Comparison of ENCODE assay signal across 11 mouse cellular contexts in genomic region chr1:76535522-76535956, GRCm38 (mm10).
A peak's percentile ranks its signal among the peaks of the same experiment; 100 is the strongest.
DNase-seq lines count a peak whose midpoint lies in the region; ATAC-seq and TF ChIP-seq lines count a peak whose summit lies in the region.
"Had no signal": no experiment of that assay in that cellular context is flagged by ENCODE, and none has a peak within 500 bp of the region (broad histone marks: within the 10 kb centered on the region; RNA-seq: fewer than 3 reads in every experiment).

No protein-coding gene starts in this region.

- H3K4me1 ChIP-seq in neural tube, embryonic 15.5 days: no peaks in the 10 kb centered on the region
- no peaks in the 10 kb centered on the region for H3K4me1 ChIP-seq in forebrain, postnatal 0 days (ENCODE audit: insufficient read depth)
- peaks cover 4% of the 10 kb centered on the region; the same call in 1 of the 2 replicates for H3K4me1 ChIP-seq in neural tube, embryonic 11.5 days (ENCODE audit: control insufficient read depth, insufficient read depth, low read length)
- H3K4me1 ChIP-seq: heart, embryonic 10.5 days had no signal

- TF ChIP-seq CTCF in forebrain, postnatal 0 days (IDR thresholded peaks at IDR 0.05; ENCODE audit: low read depth): no peak

- no peak overlapping the region for H3K9ac ChIP-seq in neural tube, embryonic 15.5 days (replicated peaks)
- no peak overlapping the region for H3K9ac ChIP-seq in forebrain, postnatal 0 days
- no peak overlapping the region for H3K9ac ChIP-seq in neural tube, embryonic 11.5 days (ENCODE audit: low read length)
- H3K9ac ChIP-seq: limb, embryonic 15.5 days had no signal

- H3K4me3 ChIP-seq in neural tube, embryonic 15.5 days (replicated peaks): no peak overlapping the region
- H3K4me3 ChIP-seq in forebrain, postnatal 0 days (ENCODE audit: low read depth, low read length): no peak overlapping the region
- no peak overlapping the region for H3K4me3 ChIP-seq in neural tube, embryonic 11.5 days (ENCODE audit: low read depth, low read length)
- H3K4me3 ChIP-seq: heart, embryonic 10.5 days; limb, embryonic 15.5 days had no signal

- no peaks in the 10 kb centered on the region for H3K36me3 ChIP-seq in neural tube, embryonic 15.5 days
- no peaks in the 10 kb centered on the region for H3K36me3 ChIP-seq in forebrain, postnatal 0 days (ENCODE audit: insufficient read depth)
- no peaks in the 10 kb centered on the region for H3K36me3 ChIP-seq in neural tube, embryonic 11.5 days (ENCODE audit: control insufficient read depth, insufficient read depth, low read length)
- H3K36me3 ChIP-seq: G1E; heart, embryonic 10.5 days; limb, embryonic 15.5 days had no signal

- WGBS in neural tube, embryonic 15.5 days: 32% methylated on average over 4 of the region's 4 CpGs
- 28% methylated on average over 4 of the region's 4 CpGs for WGBS in forebrain, postnatal 0 days
- WGBS in neural tube, embryonic 11.5 days: 38% methylated on average over 4 of the region's 4 CpGs

- no peaks in the 10 kb centered on the region for H3K9me3 ChIP-seq in neural tube, embryonic 15.5 days (replicated peaks)
- H3K9me3 ChIP-seq in forebrain, postnatal 0 days (ENCODE audit: low read length): no peaks in the 10 kb centered on the region
- H3K9me3 ChIP-seq in neural tube, embryonic 11.5 days (ENCODE audit: control insufficient read depth, low read length): no peaks in the 10 kb centered on the region
- H3K9me3 ChIP-seq: heart, embryonic 10.5 days; limb, embryonic 15.5 days had no signal

- H3K27me3 ChIP-seq in neural tube, embryonic 15.5 days (replicated peaks): no peaks in the 10 kb centered on the region
- H3K27me3 ChIP-seq in forebrain, postnatal 0 days (ENCODE audit: insufficient read depth, low read length): no peaks in the 10 kb centered on the region
- no peaks in the 10 kb centered on the region for H3K27me3 ChIP-seq in neural tube, embryonic 11.5 days (ENCODE audit: control insufficient read depth, insufficient read depth, low read length)
- H3K27me3 ChIP-seq: limb, embryonic 15.5 days had no signal

- no peak for DNase-seq in cerebellum, postnatal 36 days
- peak; percentile 23 for DNase-seq in neural tube, embryonic 10.5 days (ENCODE audit: extremely low spot score, low spot score)
- DNase-seq in forebrain, postnatal 0 days: no peak
- peak; percentile 14 for DNase-seq in neural tube, embryonic 11.5 days (ENCODE audit: low spot score)
- no peak for DNase-seq in layer of hippocampus, adult 11-12 months (ENCODE audit: low spot score)
- no peak for DNase-seq in frontal cortex, postnatal 36 days (ENCODE audit: low spot score in 2 of 2)

- H3K4me2 ChIP-seq in neural tube, embryonic 15.5 days: no peak overlapping the region
- H3K4me2 ChIP-seq in forebrain, postnatal 0 days (ENCODE audit: low read depth): no peak overlapping the region
- H3K4me2 ChIP-seq in neural tube, embryonic 11.5 days (ENCODE audit: low read depth): no peak overlapping the region
- H3K4me2 ChIP-seq: limb, embryonic 15.5 days had no signal

- ATAC-seq in cerebellum, adult (ENCODE audit: insufficient number of reproducible peaks, low FRiP score, low TSS enrichment): 0 out of 2 replicates have a peak, but pooled peaks have one; percentile 26
- no peak for ATAC-seq in neural tube, embryonic 15.5 days (ENCODE audit: low FRiP score)
- ATAC-seq in forebrain, postnatal 0 days: peak; percentile 32
- ATAC-seq in neural tube, embryonic 11.5 days (ENCODE audit: insufficient read depth, low FRiP score, low TSS enrichment): peak; percentile 60; the same call in 1 of the 2 replicates

- no peak overlapping the region for H3K27ac ChIP-seq in neural tube, embryonic 15.5 days (replicated peaks)
- no peak overlapping the region for H3K27ac ChIP-seq in forebrain, postnatal 0 days (ENCODE audit: low read depth, low read length)
- no peak overlapping the region for H3K27ac ChIP-seq in neural tube, embryonic 11.5 days (ENCODE audit: low read depth, low read length)
- H3K27ac ChIP-seq: heart, embryonic 10.5 days; limb, embryonic 15.5 days had no signal

Comparison
In these comparisons a context has a peak if more than half of its experiments do, and no peak if none do; other contexts are left out.
1. DNase-seq: peak in neural tube, embryonic 10.5 days (single experiment) and neural tube, embryonic 11.5 days (single experiment); none in cerebellum, postnatal 36 days (0 of 2), forebrain, postnatal 0 days (single experiment), layer of hippocampus, adult 11-12 months (single experiment) and frontal cortex, postnatal 36 days (0 of 2).